Mouse (Mus musculus): Measurements from ENCODE around the gene Rpp30.

The Rpp30 gene

GRCm38 (mm10) chr19:36129213-36129612, 45.7 kb downstream of the Rpp30 start:
- peak; percentile 37 for DNase-seq

DNA sequence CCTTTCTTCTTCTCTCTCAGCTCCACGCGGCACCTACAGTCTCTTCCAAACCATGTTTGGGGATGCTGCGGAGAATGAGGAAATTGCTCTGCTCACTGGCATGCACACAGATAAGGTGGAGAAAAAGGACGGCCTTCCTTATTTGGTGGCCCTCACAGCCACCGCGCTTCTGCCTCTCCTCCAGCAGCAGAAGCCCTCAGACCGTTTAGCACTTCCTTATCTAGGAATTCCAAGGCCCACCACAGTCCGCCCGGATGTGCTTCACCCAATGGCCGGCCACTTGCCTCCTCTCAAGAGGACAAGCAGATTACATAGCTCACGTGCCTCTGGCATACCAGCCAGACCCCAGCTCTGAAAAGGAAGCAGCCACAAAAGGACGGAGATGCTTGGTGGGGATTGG, 46.1 kb downstream of the Rpp30 start:
- DNase-seq: no peak

- no peak for DNase-seq
Observed at GRCm38 (mm10) chr19:36130181-36130580, 46.7 kb downstream of the Rpp30 start.

DNA sequence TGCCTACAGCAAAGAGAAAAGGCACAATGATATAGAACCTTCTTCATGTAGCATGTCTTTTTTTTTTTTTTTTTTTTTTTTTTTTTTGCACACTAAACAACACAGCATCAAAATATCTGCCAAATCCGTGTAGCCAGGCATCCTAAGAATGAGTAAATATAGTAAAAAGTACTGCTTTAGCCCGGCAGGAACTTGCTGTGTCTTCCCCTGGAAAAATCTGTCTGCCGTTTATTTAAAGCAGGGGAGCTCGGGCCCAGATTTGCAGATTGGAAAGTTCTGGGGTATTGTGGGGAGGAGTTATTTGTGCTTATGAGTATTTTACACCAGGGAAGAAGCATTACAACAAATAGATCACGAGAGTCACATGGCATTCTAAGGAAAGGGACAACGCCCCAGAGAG, 48.5 kb downstream of the Rpp30 start:
- no peak for DNase-seq

GRCm38 (mm10) chr19:36133064-36133463, 49.5 kb downstream of the Rpp30 start:
- no peak for DNase-seq

GRCm38 (mm10) chr19:36133731-36134130, 50.2 kb downstream of the Rpp30 start:
- no peak for DNase-seq

GRCm38 (mm10) chr19:36143571-36143970, 60.1 kb downstream of the Rpp30 start:
- no peak for DNase-seq

GRCm38 (mm10) chr19:36148578-36148977, 65.1 kb downstream of the Rpp30 start:
- DNase-seq: no peak

- no peak for DNase-seq
Observed at GRCm38 (mm10) chr19:36150241-36151007, 66.9 kb downstream of the Rpp30 start.
